Mouse (Mus musculus) bone marrow macrophage, adult 2 months (primary cell): ENCODE results near the gene Ahdc1. TPM values are rescaled to one million over a fixed set of nuclear protein-coding genes. Genes with fewer than 3 reads are reported as not detected.

Experiments
- H3K27ac ChIP-seq: 2 replicates; pipeline ENCODE4 v1.5.1; 2012; ENCODE audit warnings: low read depth, low read length; ENCODE audit not compliant: insufficient read depth
- H3K4me1 ChIP-seq: 2 replicates; pipeline ENCODE4 v1.6.1; 2012; ENCODE audit warnings: low read length; ENCODE audit not compliant: control insufficient read depth, insufficient read depth
- H3K4me3 ChIP-seq: 2 replicates; pipeline ENCODE4 v1.5.1; 2012; ENCODE audit warnings: mild to moderate bottlenecking, low read length, moderate library complexity; ENCODE audit not compliant: insufficient read depth
- CTCF ChIP-seq: IDR thresholded peaks from 2 replicates; pipeline ENCODE4 v1.5.1; 2012; ENCODE audit warnings: low read depth, mild to moderate bottlenecking, low read length, moderate library complexity
- POLR2A ChIP-seq: IDR thresholded peaks from 2 replicates; pipeline ENCODE4 v1.6.1; 2012; ENCODE audit warnings: mild to moderate bottlenecking, low read depth, low read length, borderline replicate concordance
- polyA plus RNA-seq: library from polyadenylated mRNA; stranded (reverse); fragments of >200 nt; gene quantifications from 2 replicates; pipeline ENCODE4 v1.2.4, GENCODE M21; 2012; ENCODE audit not compliant: missing spikeins, insufficient read depth, insufficient read length

Gene Ahdc1
- polyA plus RNA-seq, 1 experiment: 5.5 TPM

GRCm38 (mm10) chr4:133009676-133010075, 1.4 kb upstream of the Ahdc1 start:
- Histone ChIP-seq H3K4me1 (0 out of 2 replicates have a peak, but pooled peaks cover 3% of the 10 kb centered on the region), H3K4me3 (no peak overlapping the region), H3K27ac (no peak overlapping the region)
- TF ChIP-seq CTCF (no peak), POLR2A (no peak)

- Histone ChIP-seq H3K4me3 (peak overlapping the region; percentile 72), H3K4me1 (0 out of 2 replicates have a peak, but pooled peaks cover 3% of the 10 kb centered on the region), H3K27ac (no peak overlapping the region)
- TF ChIP-seq POLR2A: no peak
- no peak for TF ChIP-seq CTCF
Measured at GRCm38 (mm10) chr4:133010611-133011010, 449 bp upstream of the Ahdc1 start.

- Histone ChIP-seq H3K4me1 (0 out of 2 replicates have a peak, but pooled peaks cover 3% of the 10 kb centered on the region), H3K4me3 (peak overlapping the region; percentile 72), H3K27ac (no peak overlapping the region)
- TF ChIP-seq CTCF: no peak
- TF ChIP-seq POLR2A: no peak
Measured at GRCm38 (mm10) chr4:133011821-133012775, 1.0 kb downstream of the Ahdc1 start.

DNA sequence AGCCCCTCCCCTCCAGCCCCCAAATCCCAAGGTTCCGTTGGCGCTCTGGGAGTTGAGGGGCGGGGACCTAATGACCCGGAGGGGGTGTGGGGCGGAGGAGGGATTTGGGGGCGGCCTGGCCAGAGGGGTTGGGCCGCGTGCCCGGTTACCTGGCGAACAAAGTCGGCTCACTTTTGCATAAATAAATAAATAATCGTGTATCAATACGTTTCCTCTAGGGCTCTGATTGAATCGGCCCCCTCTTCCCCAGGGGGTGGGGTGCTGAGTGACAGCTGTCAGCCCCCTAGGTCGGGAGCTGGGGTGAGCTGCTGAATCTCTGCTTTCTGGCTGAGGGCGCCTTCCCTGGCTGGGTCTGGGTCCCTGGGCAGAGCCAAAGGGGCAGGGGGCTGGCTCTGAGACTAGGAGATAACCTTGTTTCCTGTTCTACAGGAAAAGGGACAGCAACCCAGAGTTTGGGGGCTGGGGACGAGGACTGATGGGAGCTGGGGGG, 1.8 kb downstream of the Ahdc1 start:
- peak overlapping the region; percentile 39 for H3K4me3 ChIP-seq
- no peak for TF ChIP-seq POLR2A
- no peak for TF ChIP-seq CTCF
- 0 out of 2 replicates have a peak, but pooled peaks cover 3% of the 10 kb centered on the region for H3K4me1 ChIP-seq
- no peak overlapping the region for H3K27ac ChIP-seq

DNA sequence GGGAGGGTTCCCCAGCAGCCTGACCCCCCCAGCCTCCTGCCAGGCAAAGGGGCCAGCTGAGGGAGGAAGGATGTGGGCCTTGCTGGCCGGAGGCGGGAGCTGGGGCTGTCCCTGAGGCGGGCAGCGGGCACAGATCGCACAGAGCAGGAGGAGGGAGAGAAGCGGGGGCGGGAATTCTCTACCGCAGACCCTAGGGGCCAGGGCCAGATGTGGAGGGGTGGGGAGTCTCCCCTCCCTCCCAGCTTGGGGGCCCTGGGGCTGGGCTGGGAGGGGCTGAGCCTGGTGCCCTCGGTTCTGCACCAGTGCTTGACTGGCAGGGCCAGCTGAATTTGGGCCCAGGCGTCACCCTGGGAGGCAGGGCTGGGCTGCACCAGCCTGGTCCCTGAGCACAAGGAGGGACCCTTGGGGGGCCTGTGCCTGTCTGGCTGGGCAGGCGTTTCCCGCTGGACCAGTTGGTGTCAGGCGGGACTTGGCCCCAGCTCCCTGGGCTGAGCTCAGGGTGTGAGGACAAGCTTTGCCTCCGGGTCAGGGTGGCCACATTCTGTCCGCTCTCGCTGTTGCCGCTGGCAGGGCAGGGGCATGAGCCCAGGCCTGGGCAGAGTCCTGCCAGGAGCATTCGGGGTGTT, 2.3 kb downstream of the Ahdc1 start:
- H3K4me1 ChIP-seq: 0 out of 2 replicates have a peak, but pooled peaks cover 3% of the 10 kb centered on the region
- H3K4me3 ChIP-seq: no peak overlapping the region
- TF ChIP-seq POLR2A (no peak), CTCF (no peak)
- H3K27ac ChIP-seq: no peak overlapping the region

- H3K4me3 ChIP-seq: no peak overlapping the region
- TF ChIP-seq POLR2A (no peak), CTCF (no peak)
- H3K4me1 ChIP-seq: 0 out of 2 replicates have a peak, but pooled peaks cover 3% of the 10 kb centered on the region
- no peak overlapping the region for H3K27ac ChIP-seq
Measured at GRCm38 (mm10) chr4:133014088-133014487, 3.0 kb downstream of the Ahdc1 start.

DNA sequence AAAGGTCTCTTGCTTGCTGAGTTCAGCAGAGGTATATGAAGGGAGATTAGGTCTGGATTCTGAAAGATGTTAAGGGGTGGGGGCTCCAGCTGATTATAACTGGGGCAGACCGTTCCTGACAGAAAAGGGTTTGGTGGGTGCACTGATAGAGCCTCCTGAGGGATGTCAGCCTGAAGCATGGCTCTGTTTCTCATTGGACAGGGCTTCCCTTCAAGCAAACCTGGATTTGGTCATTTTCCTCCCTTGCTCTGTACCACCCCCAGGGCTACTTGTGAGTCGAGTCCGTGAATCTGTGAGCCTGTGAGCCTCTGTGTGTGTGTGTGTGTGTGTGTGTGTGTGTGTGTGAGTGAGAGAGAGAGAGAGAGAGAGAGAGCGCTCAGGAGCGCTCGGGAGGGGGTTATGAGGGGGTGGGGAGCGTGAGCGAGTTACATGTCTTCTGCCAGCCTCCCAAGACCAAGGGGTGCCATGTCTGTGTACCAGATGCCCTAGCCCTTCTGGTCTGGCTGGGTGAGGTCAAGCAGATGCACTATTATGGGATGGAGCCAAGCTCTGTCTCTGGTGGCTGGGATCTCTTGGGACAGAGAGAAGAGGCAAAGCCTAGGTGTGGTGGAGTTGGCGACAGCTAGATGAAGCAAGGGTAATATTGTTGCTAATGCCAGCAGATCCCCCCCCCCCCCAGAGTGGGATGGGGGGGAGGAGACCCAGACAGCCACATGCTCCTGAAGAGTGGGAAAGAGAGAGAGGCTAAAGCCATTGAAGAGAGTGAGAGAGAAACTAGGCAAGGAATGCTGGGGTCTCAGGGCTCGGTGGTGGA, 4.0 kb downstream of the Ahdc1 start:
- H3K4me3 ChIP-seq: no peak overlapping the region
- TF ChIP-seq POLR2A (no peak), CTCF (no peak)
- H3K27ac ChIP-seq: no peak overlapping the region
- 0 out of 2 replicates have a peak, but pooled peaks cover 3% of the 10 kb centered on the region for H3K4me1 ChIP-seq

- no peak for TF ChIP-seq CTCF
- TF ChIP-seq POLR2A: no peak
- Histone ChIP-seq H3K4me3 (no peak overlapping the region), H3K27ac (no peak overlapping the region), H3K4me1 (0 out of 2 replicates have a peak, but pooled peaks cover under 1% of the 10 kb centered on the region)
Measured at GRCm38 (mm10) chr4:133015710-133016651, 4.9 kb downstream of the Ahdc1 start.
